Mouse (Mus musculus): Measurements from ENCODE around the gene Jade1. TPM values are rescaled to one million over a fixed set of nuclear protein-coding genes. Genes with fewer than 3 reads are reported as not detected.

The Jade1 gene
- polyA plus RNA-seq, 1 experiment: 31.3 TPM

- DNase-seq (ENCODE audit: extremely low spot score in 1 of 2, low spot score in 1 of 2): no peak
Observed at GRCm38 (mm10) chr3:41594097-41594879, 38.8 kb downstream of the Jade1 start.

- no peak for DNase-seq (ENCODE audit: extremely low spot score in 1 of 2, low spot score in 1 of 2)
Observed at GRCm38 (mm10) chr3:41595010-41595409, 39.5 kb downstream of the Jade1 start.

GRCm38 (mm10) chr3:41597036-41597435, 41.5 kb downstream of the Jade1 start:
- no peak for DNase-seq (ENCODE audit: extremely low spot score in 1 of 2, low spot score in 1 of 2)

GRCm38 (mm10) chr3:41598412-41598811, 42.9 kb downstream of the Jade1 start:
- peak in 1 of 2 experiments; percentile 52 for DNase-seq (ENCODE audit: extremely low spot score in 1 of 2, low spot score in 1 of 2)

GRCm38 (mm10) chr3:41599226-41599625, 43.7 kb downstream of the Jade1 start:
- no peak for DNase-seq (ENCODE audit: extremely low spot score in 1 of 2, low spot score in 1 of 2)

GRCm38 (mm10) chr3:41599806-41600589, 44.5 kb downstream of the Jade1 start:
- peak in 1 of 2 experiments; percentile 75 for DNase-seq (ENCODE audit: extremely low spot score in 1 of 2, low spot score in 1 of 2)

- no peak for DNase-seq (ENCODE audit: extremely low spot score in 1 of 2, low spot score in 1 of 2)
Observed at GRCm38 (mm10) chr3:41601226-41602020, 45.9 kb downstream of the Jade1 start.

GRCm38 (mm10) chr3:41602933-41603332, 47.4 kb downstream of the Jade1 start:
- no peak for DNase-seq (ENCODE audit: extremely low spot score in 1 of 2, low spot score in 1 of 2)

DNA sequence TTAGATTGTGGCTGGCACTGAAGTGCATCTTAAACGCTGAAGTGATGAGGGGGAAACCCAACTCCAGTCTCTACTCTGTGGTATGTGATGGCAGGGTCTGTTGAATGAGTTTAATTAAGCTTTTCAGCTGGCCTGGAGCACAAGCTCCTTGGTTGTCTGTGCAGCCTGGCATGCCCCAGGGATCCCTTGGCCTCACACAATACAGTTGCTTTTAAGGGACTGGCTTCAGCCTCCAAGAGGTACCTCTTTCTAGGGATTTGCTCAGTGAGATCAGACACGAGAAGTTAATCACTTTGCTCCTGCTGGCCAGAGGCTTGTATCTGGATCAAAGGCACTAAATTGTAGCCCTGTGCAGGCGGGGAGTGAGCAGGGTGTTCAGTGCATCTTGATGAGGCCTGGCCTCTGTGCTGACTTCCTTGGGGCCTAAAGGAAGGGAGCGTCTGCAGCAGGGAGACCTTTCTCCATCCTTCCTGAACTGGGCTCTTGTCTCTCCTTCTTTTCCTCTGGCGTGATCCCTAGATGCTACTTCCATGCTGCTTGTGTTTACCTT, 48.0 kb downstream of the Jade1 start:
- DNase-seq (ENCODE audit: extremely low spot score in 1 of 2, low spot score in 1 of 2): no peak

- DNase-seq (ENCODE audit: extremely low spot score in 1 of 2, low spot score in 1 of 2): no peak
Observed at GRCm38 (mm10) chr3:41604629-41605321, 49.2 kb downstream of the Jade1 start.

- peak in 1 of 2 experiments; percentile 43 for DNase-seq (ENCODE audit: extremely low spot score in 1 of 2, low spot score in 1 of 2)
Observed at GRCm38 (mm10) chr3:41605601-41606329, 50.2 kb downstream of the Jade1 start.

DNA sequence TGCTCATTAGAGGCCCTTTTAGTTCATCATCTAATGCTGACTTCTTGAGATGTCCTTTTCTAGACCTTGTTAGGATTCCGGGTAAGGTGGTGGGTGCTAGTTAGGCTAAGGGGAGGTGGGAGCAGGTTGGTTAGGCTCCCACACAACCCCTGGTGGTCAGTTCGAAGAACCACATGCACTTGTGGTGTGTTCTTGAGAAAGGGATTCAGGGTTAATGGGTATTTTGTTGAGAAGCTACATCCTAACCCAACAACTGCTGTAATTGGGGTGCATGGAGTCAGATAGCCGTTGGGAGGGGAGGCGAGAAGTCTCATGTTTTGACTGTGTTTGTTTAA, 50.8 kb downstream of the Jade1 start:
- no peak for DNase-seq (ENCODE audit: extremely low spot score in 1 of 2, low spot score in 1 of 2)

GRCm38 (mm10) chr3:41607050-41607449, 51.5 kb downstream of the Jade1 start:
- no peak for DNase-seq (ENCODE audit: extremely low spot score in 1 of 2, low spot score in 1 of 2)

- DNase-seq (ENCODE audit: extremely low spot score in 1 of 2, low spot score in 1 of 2): no peak
Observed at GRCm38 (mm10) chr3:41607467-41607866, 51.9 kb downstream of the Jade1 start.

GRCm38 (mm10) chr3:41609071-41609470, 53.5 kb downstream of the Jade1 start:
- no peak for DNase-seq (ENCODE audit: extremely low spot score in 1 of 2, low spot score in 1 of 2)

DNA sequence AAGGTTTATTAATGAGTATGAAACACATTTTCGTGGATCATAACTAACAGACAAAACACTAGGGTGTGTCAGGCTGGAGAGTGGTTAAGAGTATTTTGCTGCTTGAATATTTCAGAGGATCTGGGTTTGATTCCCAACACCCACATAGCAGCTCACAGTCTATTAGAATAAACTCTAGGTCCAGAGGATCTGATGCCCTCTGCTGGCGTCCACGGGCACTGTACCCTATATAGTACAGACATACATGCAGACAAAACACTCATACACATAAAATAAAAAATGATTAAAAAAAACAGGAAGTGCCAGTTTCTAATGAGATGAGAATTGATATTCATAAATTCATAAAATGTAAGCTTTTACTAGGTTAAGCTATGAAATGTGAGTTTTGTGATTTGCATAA, 56.7 kb downstream of the Jade1 start:
- DNase-seq (ENCODE audit: extremely low spot score in 1 of 2, low spot score in 1 of 2): no peak

GRCm38 (mm10) chr3:41613706-41614105, 58.2 kb downstream of the Jade1 start:
- no peak for DNase-seq (ENCODE audit: extremely low spot score in 1 of 2, low spot score in 1 of 2)

GRCm38 (mm10) chr3:41614230-41614985, 58.9 kb downstream of the Jade1 start:
- no peak for DNase-seq (ENCODE audit: extremely low spot score in 1 of 2, low spot score in 1 of 2)

DNA sequence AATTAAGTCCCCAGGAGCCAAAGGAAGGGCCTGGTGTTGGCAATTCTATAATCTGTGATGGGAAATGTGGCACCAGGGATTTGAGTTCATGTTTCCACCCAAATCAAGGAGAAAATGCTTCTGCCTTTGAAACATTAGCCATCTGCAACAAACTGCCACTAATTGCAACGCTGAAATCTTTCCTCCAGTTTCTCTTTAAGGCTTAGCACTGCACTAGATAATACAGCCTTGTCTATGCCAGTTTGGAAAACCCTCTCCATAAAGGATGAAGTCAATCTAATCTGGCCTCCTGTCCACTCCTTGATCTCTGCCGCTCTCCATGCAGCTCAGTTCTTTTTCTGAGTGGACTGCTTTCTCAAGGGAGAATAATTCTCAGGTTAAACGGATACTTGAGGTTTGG, 62.5 kb downstream of the Jade1 start:
- DNase-seq (ENCODE audit: extremely low spot score in 1 of 2, low spot score in 1 of 2): no peak

All from frontal cortex, adult 2 months (tissue).